Mouse (Mus musculus): ENCODE measurements around the gene Efcab12. TPM values are rescaled to one million over a fixed set of nuclear protein-coding genes. Genes with fewer than 3 reads are reported as not detected.

Efcab12 gene
- total and polyA plus RNA-seq, 2 experiments from 2014 or later, result 2.1 to 3.2 TPM

DNA sequence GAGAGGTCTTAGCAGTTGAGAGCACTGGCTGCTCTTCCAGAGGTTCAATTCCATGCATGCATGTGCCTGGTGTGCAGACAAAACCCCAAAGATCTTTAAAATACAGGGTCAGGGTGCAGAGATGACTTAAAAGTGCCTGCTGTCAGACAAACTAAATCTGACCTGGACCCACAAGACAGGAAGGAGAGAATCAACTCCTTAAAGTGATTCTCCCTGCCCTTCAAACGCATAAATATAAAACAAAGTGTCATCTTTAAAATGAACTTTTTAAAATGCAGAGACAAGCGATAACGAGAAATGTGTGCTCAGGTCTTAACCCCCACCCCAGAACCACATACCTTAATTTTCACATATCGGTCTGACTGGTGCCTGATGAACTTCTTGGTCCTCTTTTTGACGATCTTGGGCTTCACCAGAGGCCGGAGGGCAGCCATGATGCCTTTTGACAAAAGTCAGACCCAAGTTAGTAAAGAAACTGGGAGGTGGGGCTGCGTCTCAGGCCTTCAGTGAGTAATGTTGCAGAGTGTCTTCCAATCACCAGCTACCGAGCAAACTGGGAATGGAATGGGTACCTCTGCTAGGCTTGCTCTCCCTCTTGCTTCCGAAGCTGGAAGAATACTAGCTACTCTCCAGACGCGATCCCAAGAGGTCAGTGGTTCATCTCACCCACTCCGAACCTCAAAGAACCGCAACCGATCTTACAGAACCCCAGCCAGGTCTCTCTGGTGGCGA, 30.6 kb downstream of the Efcab12 start:
- TF ChIP-seq CTCF (IDR thresholded peaks at IDR 0.05), result no peak
- Histone ChIP-seq H3K4me1 (ENCODE audit: insufficient read depth, low read length) (peaks cover 5% of the 10 kb centered on the region), H3K4me2 (ENCODE audit: low read depth, low read length, poor library complexity, severe bottlenecking) (peak overlapping the region; percentile 69), H3K4me3 (ENCODE audit: low read depth, low read length) (peak overlapping the region; percentile 78), H3K9me3 (ENCODE audit: low read length) (no peaks in the 10 kb centered on the region), H3K36me3 (ENCODE audit: insufficient read depth, low read length) (peaks cover 21% of the 10 kb centered on the region), H3K27ac (ENCODE audit: low read depth, low read length) (peak overlapping the region; percentile 99), H3K27me3 (ENCODE audit: insufficient read depth, low read length) (no peaks in the 10 kb centered on the region), H3K9ac (replicated peaks; ENCODE audit: low read length, poor library complexity, severe bottlenecking) (peak overlapping the region; percentile 89)
- ATAC-seq (ENCODE audit: low FRiP score), result no peak
- peak; percentile 15 for DNase-seq (ENCODE audit: low spot score)
- WGBS, result 3% methylated on average over 15 of the region's 15 CpGs

DNA sequence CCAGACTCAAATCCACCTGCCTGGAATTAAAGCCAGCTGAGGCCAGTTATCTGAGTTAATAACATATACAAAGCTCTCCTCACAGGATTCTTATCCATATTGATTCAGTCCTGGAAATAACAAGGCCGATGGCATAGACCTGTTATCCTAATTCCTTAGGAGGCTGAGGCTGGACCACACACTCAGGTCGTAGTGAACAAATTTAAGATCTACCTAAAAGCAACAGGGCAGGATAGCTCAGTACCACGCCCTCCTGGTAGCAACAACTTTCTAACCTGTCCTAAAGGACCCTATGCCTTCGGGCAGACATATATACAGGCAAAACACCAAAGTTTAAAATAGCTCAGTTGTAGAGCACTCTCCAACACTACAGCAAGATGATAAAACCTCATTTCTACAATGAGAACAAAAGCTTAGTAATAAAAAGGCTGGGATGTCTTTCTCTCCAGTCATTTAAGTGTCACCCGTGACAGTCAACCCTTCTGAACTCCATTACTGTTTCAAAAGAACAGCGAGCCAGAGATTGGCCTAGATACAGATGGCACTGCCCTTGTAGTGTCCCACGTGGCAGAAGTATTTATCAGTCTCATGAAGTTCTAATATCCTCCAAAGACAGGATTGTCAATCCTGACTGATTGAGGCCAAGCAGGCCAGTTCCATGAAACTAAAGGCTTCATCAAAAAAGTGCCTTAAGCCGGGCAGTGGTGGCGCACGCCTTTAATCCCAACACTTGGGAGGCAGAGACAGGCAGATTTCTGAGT, 33.6 kb downstream of the Efcab12 start:
- peaks cover 40% of the 10 kb centered on the region for H3K36me3 ChIP-seq (ENCODE audit: insufficient read depth, low read length)

DNA sequence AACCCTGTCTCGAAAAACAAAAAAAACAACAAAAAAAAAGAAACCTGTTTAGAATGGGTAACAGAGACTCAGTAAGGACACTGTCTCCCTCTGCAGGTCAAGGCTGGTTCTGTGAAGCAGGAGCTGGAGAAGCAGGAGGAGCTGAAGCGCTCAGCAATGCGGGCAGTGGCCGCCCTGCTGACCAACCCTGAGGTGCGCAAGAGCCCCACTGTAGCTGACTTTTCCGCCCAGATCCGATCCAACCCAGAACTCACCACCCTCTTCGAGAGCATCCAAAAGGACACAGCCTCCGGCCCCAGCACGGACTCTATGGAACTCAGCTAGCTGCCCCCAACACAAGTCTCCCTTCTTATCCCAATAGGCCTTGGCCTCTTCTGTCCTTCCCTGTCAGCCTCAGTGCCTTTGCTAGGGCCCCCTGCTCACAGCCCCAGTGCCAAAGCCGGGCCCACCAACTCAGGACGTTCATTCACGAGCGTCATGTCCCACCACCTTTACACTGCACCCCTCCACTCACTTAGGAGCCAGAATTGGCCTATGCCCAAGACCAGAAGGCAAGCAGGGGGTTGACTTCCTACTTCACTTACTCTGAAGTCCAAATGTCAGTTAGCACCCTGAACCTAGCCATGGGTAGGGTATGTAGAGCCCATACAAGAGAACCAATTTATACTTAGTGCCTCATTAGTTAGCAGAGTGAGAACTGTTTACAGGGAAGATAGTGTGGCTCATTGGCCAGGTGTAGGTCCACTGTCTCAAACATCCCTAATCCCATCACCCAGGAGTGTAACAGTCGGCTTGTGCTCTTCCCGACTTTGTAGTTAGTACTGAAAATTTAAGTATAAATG, 34.5 kb downstream of the Efcab12 start:
- 44% methylated on average over 16 of the region's 16 CpGs for WGBS
- no peaks in the 10 kb centered on the region for H3K27me3 ChIP-seq (ENCODE audit: insufficient read depth, low read length)
- no peak overlapping the region for H3K4me3 ChIP-seq (ENCODE audit: low read depth, low read length)
- H3K27ac ChIP-seq (ENCODE audit: low read depth, low read length), result no peak overlapping the region
- H3K9ac ChIP-seq (replicated peaks; ENCODE audit: low read length, poor library complexity, severe bottlenecking), result no peak overlapping the region
- H3K9me3 ChIP-seq (ENCODE audit: low read length), result no peaks in the 10 kb centered on the region
- ATAC-seq (ENCODE audit: low FRiP score) (peak; percentile 59; the same call in 1 of the 2 replicates), DNase-seq (ENCODE audit: low spot score) (peak; percentile 84)
- H3K36me3 ChIP-seq (ENCODE audit: insufficient read depth, low read length), result peaks cover 45% of the 10 kb centered on the region
- peak; percentile 77 for TF ChIP-seq CTCF (IDR thresholded peaks at IDR 0.05)
- no peak overlapping the region for H3K4me2 ChIP-seq (ENCODE audit: low read depth, low read length, poor library complexity, severe bottlenecking)
- H3K4me1 ChIP-seq (ENCODE audit: insufficient read depth, low read length), result peaks cover 5% of the 10 kb centered on the region

More for the DNA sequence above, 33.6 kb downstream of the Efcab12 start:
- TF ChIP-seq CTCF (IDR thresholded peaks at IDR 0.05), result no peak
- Histone ChIP-seq H3K4me2 (ENCODE audit: low read depth, low read length, poor library complexity, severe bottlenecking) (no peak overlapping the region), H3K27ac (ENCODE audit: low read depth, low read length) (no peak overlapping the region), H3K4me1 (ENCODE audit: insufficient read depth, low read length) (peaks cover 5% of the 10 kb centered on the region), H3K27me3 (ENCODE audit: insufficient read depth, low read length) (no peaks in the 10 kb centered on the region), H3K4me3 (ENCODE audit: low read depth, low read length) (no peak overlapping the region), H3K9me3 (ENCODE audit: low read length) (no peaks in the 10 kb centered on the region), H3K9ac (replicated peaks; ENCODE audit: low read length, poor library complexity, severe bottlenecking) (no peak overlapping the region)
- 71% methylated on average over 10 of the region's 10 CpGs for WGBS
- DNase-seq (ENCODE audit: low spot score) (no peak), ATAC-seq (ENCODE audit: low FRiP score) (no peak)

DNA sequence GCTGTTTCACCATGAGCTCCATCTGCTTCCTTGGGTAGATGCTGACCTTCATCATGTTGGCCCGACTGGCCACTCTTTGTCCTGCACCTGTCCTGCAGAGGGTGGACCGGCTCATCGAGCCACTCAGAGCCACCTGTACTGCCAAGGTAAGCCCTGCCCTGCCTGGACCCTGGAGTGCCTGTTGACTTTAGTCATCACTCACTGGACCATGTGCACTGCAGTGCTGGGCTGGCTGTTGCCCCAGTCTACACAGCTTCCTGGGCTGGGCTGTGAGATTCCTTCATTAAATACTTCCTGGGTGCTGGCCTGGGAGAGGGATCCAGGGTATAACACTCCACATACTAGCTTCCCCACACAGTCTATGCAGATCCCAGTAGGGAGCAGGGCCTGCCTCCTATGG, 36.4 kb downstream of the Efcab12 start:
- Histone ChIP-seq H3K27ac (ENCODE audit: low read depth, low read length) (no peak overlapping the region), H3K9ac (replicated peaks; ENCODE audit: low read length, poor library complexity, severe bottlenecking) (no peak overlapping the region), H3K9me3 (ENCODE audit: low read length) (no peaks in the 10 kb centered on the region), H3K36me3 (ENCODE audit: insufficient read depth, low read length) (peaks cover 63% of the 10 kb centered on the region), H3K4me3 (ENCODE audit: low read depth, low read length) (no peak overlapping the region), H3K27me3 (ENCODE audit: insufficient read depth, low read length) (no peaks in the 10 kb centered on the region), H3K4me1 (ENCODE audit: insufficient read depth, low read length) (peaks cover 5% of the 10 kb centered on the region), H3K4me2 (ENCODE audit: low read depth, low read length, poor library complexity, severe bottlenecking) (no peak overlapping the region)
- TF ChIP-seq CTCF (IDR thresholded peaks at IDR 0.05), result no peak
- no peak for DNase-seq (ENCODE audit: low spot score)
- 95% methylated on average over 3 of the region's 3 CpGs for WGBS
- no peak for ATAC-seq (ENCODE audit: low FRiP score)

DNA sequence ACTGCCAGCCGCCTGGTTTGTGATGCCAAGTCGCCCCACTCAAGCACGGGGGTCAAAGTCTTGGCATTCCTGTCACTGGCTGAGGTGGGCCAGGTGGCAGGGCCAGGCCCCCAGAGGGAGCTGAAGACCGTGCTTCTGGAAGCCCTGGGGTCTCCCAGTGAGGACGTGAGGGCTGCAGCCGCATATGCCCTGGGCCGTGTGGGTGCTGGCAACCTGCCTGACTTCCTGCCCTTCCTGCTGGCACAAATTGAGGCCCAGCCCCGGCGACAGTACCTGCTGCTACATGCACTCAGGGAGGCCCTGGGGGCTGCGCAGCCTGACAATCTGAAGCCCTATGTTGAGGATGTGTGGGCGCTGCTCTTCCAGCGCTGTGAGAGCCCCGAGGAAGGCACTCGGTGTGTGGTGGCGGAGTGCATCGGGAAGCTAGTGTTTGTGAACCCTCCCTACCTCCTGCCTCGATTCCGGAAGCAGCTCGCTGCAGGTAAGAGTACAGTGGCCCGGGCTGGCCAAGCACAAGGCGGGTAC, 45.5 kb downstream of the Efcab12 start:
- ATAC-seq (ENCODE audit: low FRiP score) (no peak), DNase-seq (ENCODE audit: low spot score) (no peak)
- WGBS, result 89% methylated on average over 21 of the region's 21 CpGs

More for the DNA sequence above, 45.5 kb downstream of the Efcab12 start:
- no peak overlapping the region for H3K4me2 ChIP-seq (ENCODE audit: low read depth, low read length, poor library complexity, severe bottlenecking)
- no peaks in the 10 kb centered on the region for H3K27me3 ChIP-seq (ENCODE audit: insufficient read depth, low read length)
- H3K4me3 ChIP-seq (ENCODE audit: low read depth, low read length), result no peak overlapping the region
- no peak for TF ChIP-seq CTCF (IDR thresholded peaks at IDR 0.05)
- peaks cover 75% of the 10 kb centered on the region for H3K36me3 ChIP-seq (ENCODE audit: insufficient read depth, low read length)
- H3K9me3 ChIP-seq (ENCODE audit: low read length), result no peaks in the 10 kb centered on the region
- no peak overlapping the region for H3K9ac ChIP-seq (replicated peaks; ENCODE audit: low read length, poor library complexity, severe bottlenecking)
- H3K4me1 ChIP-seq (ENCODE audit: insufficient read depth, low read length), result no peaks in the 10 kb centered on the region
- H3K27ac ChIP-seq (ENCODE audit: low read depth, low read length), result no peak overlapping the region

Data from midbrain, postnatal 0 days (tissue).